Mouse (Mus musculus): ENCODE data around the gene Rgs8. TPM values are rescaled to one million over a fixed set of nuclear protein-coding genes. Genes with fewer than 3 reads are reported as not detected.

Gene Rgs8
- total RNA-seq, 2 experiments from 2014 or later = not detected

GRCm38 (mm10) chr1:153740775-153741400 is 88.1 kb downstream of the Rgs8 start:
- DNase-seq (ENCODE audit: low spot score) = no peak

GRCm38 (mm10) chr1:153741551-153742316 is 88.9 kb downstream of the Rgs8 start:
- DNase-seq (ENCODE audit: low spot score) = no peak

GRCm38 (mm10) chr1:153742374-153743155 is 89.7 kb downstream of the Rgs8 start:
- DNase-seq (ENCODE audit: low spot score) = peak; percentile 73

GRCm38 (mm10) chr1:153746119-153746670 is 93.4 kb downstream of the Rgs8 start:
- DNase-seq (ENCODE audit: low spot score) = no peak

- peak; percentile 76 for DNase-seq (ENCODE audit: low spot score)
Measured at GRCm38 (mm10) chr1:153746728-153747127, 93.9 kb downstream of the Rgs8 start.

- no peak for DNase-seq (ENCODE audit: low spot score)
Measured at GRCm38 (mm10) chr1:153747861-153748530, 95.2 kb downstream of the Rgs8 start.

- DNase-seq (ENCODE audit: low spot score) = no peak
Measured at GRCm38 (mm10) chr1:153748549-153748948, 95.7 kb downstream of the Rgs8 start.

- DNase-seq (ENCODE audit: low spot score) = peak; percentile 62
Measured at GRCm38 (mm10) chr1:153749211-153749801, 96.5 kb downstream of the Rgs8 start, which contains the start of gene Rnasel. Rnasel (plus strand) TSS chr1:153749426.

Other genes starting within 250 kb of the Rgs8 start
- not detected for gene Shcbp1l, start 227.9 kb upstream of the Rgs8 start, total RNA-seq (2021)
- gene Dhx9, start 165.4 kb upstream of the Rgs8 start, total RNA-seq (2021) = 10 to 100 TPM; 21.4 to 24.4 TPM
- gene Npl, start 103.0 kb upstream of the Rgs8 start, total RNA-seq (2021) = 1 to 10 TPM; 2.2 to 2.4 TPM
- under 1 TPM; 0.81 to 0.87 TPM for gene Rgs16, start 87.3 kb downstream of the Rgs8 start, total RNA-seq (2021)
- gene Rnasel, start 96.4 kb downstream of the Rgs8 start, total RNA-seq (2021) = 1 to 10 TPM in 1 of 2 experiments, under 1 TPM in 1; 0.87 to 1.5 TPM
- under 1 TPM; 0.09 to 0.11 TPM for gene Rgsl1, start 191.1 kb downstream of the Rgs8 start, total RNA-seq (2021)
- gene Teddm1b, start 221.3 kb downstream of the Rgs8 start, total RNA-seq (2021) = not detected
- not detected for gene Teddm1a, start 238.7 kb downstream of the Rgs8 start, total RNA-seq (2021)
- gene Glul, start 246.9 kb downstream of the Rgs8 start, total RNA-seq (2021) = 100 to 1,000 TPM; 295 to 614 TPM
- 1 to 10 TPM; 1.5 to 2.5 TPM for gene Teddm2, start 247.2 kb downstream of the Rgs8 start, total RNA-seq (2021)